Mouse (Mus musculus) adipocyte (in vitro differentiated cells): ENCODE results near the gene Csgalnact2.

Source experiments
- DNase-seq: peaks from one replicate; pipeline ENCODE4 v3.0.0-alpha.2; 2016; ENCODE audit warnings: low spot score

Gene Csgalnact2

GRCm38 (mm10) chr6:118134461-118134860, 4.5 kb downstream of the Csgalnact2 start:
- no peak for DNase-seq

DNA sequence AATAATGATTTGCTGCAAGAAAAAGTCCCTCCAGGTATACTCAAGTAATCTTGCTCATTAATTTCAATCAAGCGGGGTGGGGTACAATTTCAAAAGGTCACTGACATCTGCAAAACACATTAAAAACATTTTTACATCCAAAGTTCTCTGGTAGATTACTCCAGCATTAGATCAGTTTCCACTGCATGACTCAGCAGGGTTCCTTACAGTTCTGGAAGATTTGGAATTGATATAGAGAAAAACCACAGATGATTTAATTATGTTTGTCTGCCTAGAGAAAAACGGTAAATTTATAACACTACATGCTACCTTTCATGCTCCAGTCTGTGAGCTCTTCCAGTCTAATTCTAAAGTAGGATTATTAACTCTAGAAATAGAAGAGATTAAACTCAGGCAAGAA, 8.9 kb downstream of the Csgalnact2 start:
- DNase-seq = no peak

- no peak for DNase-seq
These were observed 11.0 kb downstream of the Csgalnact2 start for GRCm38 (mm10) chr6:118127827-118128487.

- no peak for DNase-seq
These were observed 11.7 kb downstream of the Csgalnact2 start for GRCm38 (mm10) chr6:118127198-118127597.

DNA sequence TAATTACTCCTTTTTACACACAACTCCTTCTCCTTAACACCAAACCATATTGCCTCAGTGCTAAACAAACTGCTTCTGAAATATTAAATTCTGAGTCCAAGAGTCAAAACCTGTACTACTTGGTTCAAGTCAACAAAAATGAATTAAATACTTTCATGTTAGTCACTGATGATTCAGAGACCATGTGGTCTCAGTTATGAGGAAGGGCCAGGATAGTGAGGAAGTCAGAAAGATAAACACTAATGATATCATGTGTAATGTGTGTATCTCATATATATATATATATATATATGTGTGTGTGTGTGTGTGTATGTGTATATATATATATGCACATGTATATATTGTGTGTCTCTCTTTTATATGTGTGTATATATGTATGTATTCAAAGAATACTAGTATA, 12.4 kb downstream of the Csgalnact2 start:
- DNase-seq = no peak

- peak; percentile 89 for DNase-seq
These were observed 16.2 kb downstream of the Csgalnact2 start for GRCm38 (mm10) chr6:118122767-118123166.

- DNase-seq = no peak
These were observed 27.1 kb downstream of the Csgalnact2 start for GRCm38 (mm10) chr6:118111810-118112209.

DNA sequence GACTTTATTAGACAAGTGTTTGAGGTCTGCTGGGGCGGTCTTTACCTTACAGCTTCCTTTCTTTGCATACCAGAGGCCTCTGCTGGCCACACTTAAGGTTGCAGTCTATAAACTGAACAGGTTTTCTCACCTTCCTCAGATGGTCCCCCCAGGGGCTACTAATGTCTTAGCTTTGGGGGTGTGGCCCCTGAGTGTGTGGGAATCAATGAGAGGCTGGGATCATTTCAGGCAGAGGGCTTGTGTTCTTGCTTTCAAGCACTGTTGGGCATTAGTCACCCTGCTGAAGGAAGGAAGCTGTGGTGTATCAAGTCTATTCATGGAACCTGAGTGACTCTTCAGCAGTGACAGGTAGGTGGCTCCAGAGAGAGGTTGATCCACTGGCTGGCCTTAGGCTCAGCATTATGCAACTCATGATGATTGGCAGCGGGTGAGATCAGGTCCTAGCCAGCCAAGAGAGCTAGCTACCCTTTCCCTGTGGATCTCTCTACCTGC, 39.6 kb downstream of the Csgalnact2 start:
- peak; percentile 34 for DNase-seq

DNA sequence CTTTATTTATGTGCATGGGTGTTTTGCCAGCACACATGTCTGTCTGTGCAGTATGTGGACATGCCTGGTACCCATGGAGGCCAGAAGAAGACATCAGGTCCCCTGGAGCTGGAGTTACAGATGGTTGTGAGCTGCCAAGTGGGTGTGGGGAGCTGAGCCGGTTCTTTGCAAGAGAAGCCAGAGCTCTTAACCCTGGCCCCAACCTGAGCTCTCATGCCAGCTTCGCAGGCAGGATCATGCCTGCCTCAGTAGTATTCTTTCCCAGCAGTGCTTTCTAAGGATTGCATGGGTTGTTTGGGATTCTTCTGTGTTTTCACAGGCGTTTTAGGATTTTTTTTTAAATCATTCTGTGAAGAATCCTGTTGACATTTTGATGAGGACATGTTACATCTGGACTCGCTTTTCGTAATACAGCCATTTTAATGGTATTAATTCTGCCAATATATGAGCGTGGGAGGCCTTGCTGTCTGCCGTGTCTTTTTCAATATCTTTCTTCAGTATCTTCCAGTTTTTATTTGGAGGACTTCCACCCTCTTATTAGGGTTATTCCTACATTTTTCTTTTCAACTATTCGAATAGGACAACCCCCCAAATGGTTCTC, 41.1 kb downstream of the Csgalnact2 start:
- DNase-seq = no peak

DNA sequence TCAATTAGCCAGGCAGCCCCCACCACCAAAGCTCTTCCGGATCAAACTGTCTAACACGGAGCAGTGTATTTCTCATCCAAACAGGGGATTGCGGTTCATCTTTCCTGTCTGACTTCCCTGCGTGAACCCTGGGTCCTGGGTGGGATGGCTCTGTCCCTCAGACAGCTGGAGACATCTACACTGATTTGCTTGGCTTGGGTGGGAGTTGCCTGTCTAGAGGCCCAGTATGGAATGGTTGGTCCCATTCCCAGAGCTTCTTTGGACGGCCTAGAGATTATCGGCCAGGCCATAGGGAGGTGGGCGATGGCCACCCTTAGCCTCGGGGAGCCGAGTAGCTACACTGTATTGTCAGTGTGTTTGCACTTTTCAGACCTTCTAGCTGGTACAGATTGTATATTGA, 48.1 kb downstream of the Csgalnact2 start:
- no peak for DNase-seq

GRCm38 (mm10) chr6:118088750-118089440, 50.0 kb downstream of the Csgalnact2 start:
- no peak for DNase-seq

- DNase-seq = no peak
These were observed 51.0 kb downstream of the Csgalnact2 start for GRCm38 (mm10) chr6:118087955-118088354.

DNA sequence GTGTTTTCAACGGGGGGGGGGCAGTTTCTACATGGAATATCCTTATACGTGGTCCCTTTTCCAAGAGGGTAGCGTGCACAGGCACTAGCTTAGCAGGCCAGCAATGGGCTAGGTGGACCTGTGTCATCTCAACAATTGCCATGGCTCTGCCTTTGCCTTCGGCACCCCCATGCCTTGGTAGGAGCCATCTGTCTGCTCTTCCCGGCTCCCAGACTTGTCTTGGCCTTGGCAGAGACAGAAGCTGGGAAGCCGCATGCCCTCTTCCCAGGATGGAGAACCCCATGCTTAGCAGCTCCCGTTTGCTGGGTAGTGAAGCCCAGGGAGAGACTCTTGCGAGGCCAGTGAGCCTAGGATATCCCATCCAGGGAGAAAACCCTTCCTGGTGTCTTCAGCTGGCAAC, 54.3 kb downstream of the Csgalnact2 start:
- no peak for DNase-seq

- DNase-seq = no peak
These were observed 55.3 kb downstream of the Csgalnact2 start for GRCm38 (mm10) chr6:118083608-118084007.

GRCm38 (mm10) chr6:118082384-118082783, 56.6 kb downstream of the Csgalnact2 start:
- DNase-seq = no peak

- no peak for DNase-seq
These were observed 58.2 kb downstream of the Csgalnact2 start for GRCm38 (mm10) chr6:118080711-118081110.

DNA sequence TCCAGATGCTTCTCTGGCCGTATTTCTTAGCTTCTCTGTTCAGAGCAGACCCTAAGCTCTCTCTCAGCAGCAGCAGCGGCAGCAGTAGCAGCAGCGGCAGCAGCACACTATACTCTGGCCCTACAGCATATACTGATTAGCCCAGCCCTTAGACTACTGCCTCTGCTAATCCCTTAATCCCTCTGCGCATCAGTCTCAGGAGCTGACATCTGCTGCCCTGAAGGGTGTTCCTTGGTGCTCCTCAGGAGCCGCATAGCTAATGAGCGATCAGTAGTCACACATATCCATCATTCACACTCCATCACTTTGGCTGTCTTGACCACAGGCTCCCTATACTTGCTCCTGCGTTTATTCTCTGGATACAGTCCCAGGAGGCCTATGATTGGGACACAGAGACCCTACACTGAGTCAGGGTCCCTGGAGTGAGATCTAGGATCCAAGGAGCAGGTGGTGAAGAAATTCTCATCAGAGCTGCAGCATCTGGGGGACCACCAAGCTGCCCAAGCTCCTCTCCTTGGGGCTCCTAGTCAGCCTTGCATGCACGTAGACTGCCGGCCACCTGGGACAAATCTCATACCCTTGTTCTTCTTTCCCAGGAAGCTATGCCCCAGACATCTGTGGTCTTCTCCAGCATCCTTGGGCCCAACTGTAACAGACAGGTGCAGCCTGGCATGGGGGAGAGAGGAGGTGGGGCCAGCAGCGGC, 59.0 kb downstream of the Csgalnact2 start:
- no peak for DNase-seq

DNA sequence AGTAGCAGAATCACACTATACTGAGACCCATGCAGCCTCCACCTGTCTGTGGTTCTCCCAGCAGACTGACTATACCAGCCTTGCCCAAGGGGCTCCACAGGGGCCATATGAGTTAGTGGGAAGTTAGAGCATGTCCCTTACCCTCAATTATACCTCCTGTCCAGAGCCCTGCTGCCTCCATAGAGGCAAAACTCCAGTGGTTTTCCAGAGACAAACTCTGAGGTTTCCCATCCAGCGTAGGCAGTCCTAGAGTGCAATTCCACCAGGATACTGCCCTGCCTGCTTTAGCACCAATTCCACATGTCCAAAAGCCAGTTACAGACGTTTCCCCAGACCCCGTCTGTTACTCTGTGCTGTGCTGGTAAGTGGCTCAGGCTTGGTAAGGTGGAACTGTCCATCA, 59.6 kb downstream of the Csgalnact2 start:
- DNase-seq = no peak

DNA sequence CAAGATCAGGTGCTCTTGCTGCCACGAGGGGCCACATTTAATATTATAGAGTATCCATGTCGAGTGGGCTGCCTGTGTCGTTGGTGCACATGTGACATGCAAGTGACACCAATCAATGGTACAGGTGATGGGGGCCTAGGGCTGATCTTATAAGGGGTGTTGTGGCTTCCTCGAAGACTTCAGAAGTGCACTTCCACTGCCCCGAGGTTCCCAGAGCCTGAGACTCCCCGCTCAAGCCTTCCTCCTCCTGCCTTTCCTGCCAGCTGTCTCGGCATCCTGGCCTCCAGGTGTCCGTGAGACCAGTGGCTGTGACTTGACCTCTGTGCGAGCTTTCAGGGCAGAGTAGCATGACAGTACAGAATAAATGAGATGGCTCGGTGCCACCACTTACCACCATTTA, 60.2 kb downstream of the Csgalnact2 start:
- DNase-seq = no peak

DNA sequence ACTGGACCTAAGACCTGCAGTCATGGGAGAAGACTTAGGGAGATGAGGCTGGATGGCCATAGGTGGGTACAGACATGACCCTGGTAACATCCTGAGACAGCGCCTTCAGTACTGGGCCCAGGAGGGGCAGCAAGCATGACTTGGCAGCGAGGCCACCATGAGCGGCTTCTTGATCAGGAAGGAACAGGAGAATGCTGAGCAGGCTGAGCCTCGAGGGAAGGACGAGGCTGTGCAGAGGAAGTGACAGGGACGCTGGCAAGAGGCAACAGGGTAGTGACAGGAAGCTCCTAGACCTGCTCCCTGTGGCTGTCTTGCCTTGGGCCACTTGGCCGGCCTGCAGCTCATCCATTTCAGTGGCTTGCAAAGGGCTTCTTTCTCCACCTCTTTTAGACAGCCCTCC, 61.5 kb downstream of the Csgalnact2 start:
- no peak for DNase-seq

DNA sequence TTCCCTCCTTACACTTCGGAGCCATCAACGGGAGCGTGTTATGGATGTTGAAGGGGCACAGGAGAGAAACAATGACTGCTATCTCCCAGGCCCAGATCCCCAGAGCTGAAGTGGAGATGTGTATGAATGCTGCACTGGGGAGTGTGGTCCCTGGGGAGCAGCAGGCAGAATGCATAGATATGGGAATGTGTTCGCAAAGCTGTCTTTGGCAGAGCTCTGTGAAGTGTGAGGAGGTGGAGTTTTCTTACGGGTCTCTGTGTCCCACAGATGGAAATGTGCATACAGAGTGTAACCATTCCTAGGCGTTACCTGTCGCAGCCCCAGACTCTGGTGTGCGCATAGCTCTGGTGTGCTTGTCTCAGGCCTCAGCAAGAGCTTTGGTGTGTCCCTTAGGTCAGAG, 62.2 kb downstream of the Csgalnact2 start:
- no peak for DNase-seq

DNA sequence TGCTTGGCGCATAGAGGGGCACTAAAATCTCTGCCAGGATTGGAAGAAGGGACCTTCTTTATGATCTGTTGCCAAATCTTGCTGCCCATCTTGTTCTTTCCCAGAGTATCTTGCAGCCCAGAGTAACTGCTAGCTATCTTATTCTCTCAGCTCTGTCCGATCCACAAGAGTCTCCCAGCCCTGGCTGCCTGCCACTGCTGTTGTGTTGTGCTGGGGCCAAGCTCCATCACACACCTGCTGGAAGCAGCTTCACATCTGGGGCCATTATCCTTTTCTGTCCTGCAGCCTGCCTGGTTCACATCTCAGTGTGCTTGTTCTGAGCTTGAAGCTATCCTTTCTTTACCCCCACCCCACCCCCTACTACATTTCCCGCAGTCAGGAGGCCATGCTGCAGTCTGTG, 62.7 kb downstream of the Csgalnact2 start:
- DNase-seq = no peak

DNA sequence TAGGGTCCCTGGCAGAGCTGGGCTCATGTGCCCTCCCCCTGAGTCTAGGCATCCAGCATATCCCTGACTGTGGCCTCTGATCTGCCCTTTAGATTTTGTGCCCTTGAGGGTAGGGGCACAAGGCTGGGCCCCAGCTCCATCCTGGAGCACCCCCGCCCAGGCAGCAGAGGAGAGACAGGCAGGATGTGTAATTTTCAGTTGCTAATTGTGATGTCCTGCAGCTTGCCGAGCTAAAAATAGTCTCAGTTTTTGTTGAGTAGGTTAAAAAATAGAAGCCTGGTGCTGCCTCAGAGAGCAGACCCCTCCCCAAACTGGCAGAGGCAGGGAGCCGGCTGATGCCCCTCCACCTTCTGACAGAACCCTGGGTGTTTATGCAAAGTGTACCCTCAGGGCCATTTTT, 64.8 kb downstream of the Csgalnact2 start:
- no peak for DNase-seq
